Mouse (Mus musculus) CH12.LX (cell line): ENCODE results near the gene Cst6. TPM values are rescaled to one million over a fixed set of nuclear protein-coding genes. Genes with fewer than 3 reads are reported as not detected.

Experiments used
- DNase-seq: peaks from one replicate; pipeline ENCODE4 v3.0.0-alpha.2; 2013; ENCODE audit errors: extremely low read depth
- H3K27ac ChIP-seq: 2 replicates; pipeline ENCODE4 v1.5.1; 2012; ENCODE audit warnings: low read depth, mild to moderate bottlenecking, control low read depth, moderate library complexity; ENCODE audit not compliant: insufficient read depth
- H3K27me3 ChIP-seq: replicated peaks from 2 replicates; pipeline ENCODE3; 2012; ENCODE audit warnings: inconsistent platforms
- H3K36me3 ChIP-seq, 2 experiments: replicated peaks in 1 of 2; 2 replicates each; pipeline versions ENCODE3 to v1.6.1; 2012; ENCODE audit warnings: inconsistent platforms in 1 of 2, low read length in 1 of 2, mild to moderate bottlenecking in 1 of 2, mixed read lengths in 1 of 2, moderate library complexity in 1 of 2; ENCODE audit not compliant: control insufficient read depth in 1 of 2, insufficient read depth in 1 of 2
- H3K4me1 ChIP-seq, 2 experiments: 2 replicates each; pipeline ENCODE4 v1.6.1; 2012; ENCODE audit warnings: inconsistent platforms in 1 of 2, moderate library complexity in 1 of 2; ENCODE audit not compliant: insufficient read depth in 2 of 2, control insufficient read depth in 1 of 2
- H3K4me2 ChIP-seq: 2 replicates; pipeline ENCODE4 v1.6.1; 2012; ENCODE audit warnings: low read depth, mild to moderate bottlenecking, control low read depth; ENCODE audit not compliant: poor library complexity, insufficient read depth, severe bottlenecking
- H3K4me3 ChIP-seq, 3 experiments: fragments of 150-350 bp in 1 of 3; sonication (generic) in 1 of 3; replicated peaks in 1 of 3; 2 replicates each; pipeline versions ENCODE3 to v1.5.1; 2011 to 2012; ENCODE audit warnings: low read depth in 2 of 3, low read length in 2 of 3, mild to moderate bottlenecking in 2 of 3, moderate library complexity in 2 of 3, control low read depth in 1 of 3, improper control_type of control experiment in 1 of 3, inconsistent platforms in 1 of 3, mixed read lengths in 1 of 3; ENCODE audit not compliant: poor library complexity in 1 of 3
- H3K79me2 ChIP-seq: replicated peaks from 2 replicates; pipeline ENCODE4 v1.6.1; 2012; ENCODE audit warnings: mild to moderate bottlenecking, moderate library complexity; ENCODE audit not compliant: control insufficient read depth, poor library complexity, insufficient read depth, severe bottlenecking; ENCODE audit errors: extremely low read depth
- H3K9ac ChIP-seq: 2 replicates; pipeline ENCODE4 v1.6.1; 2012; ENCODE audit warnings: low read depth, mild to moderate bottlenecking, control low read depth, moderate library complexity; ENCODE audit not compliant: insufficient read depth
- H3K9me3 ChIP-seq: replicated peaks from 2 replicates; pipeline ENCODE3; 2012; ENCODE audit warnings: low read length, inconsistent platforms, mixed read lengths
- BHLHE40 ChIP-seq: IDR thresholded peaks from 2 replicates; pipeline ENCODE4 v1.6.1; 2011; ENCODE audit warnings: mild to moderate bottlenecking, low read depth, low read length, improper control_type of control experiment
- CHD1 ChIP-seq: IDR thresholded peaks from 2 replicates; pipeline ENCODE4 v1.6.1; 2012; ENCODE audit warnings: low read depth, low read length, improper control_type of control experiment, inconsistent platforms
- CHD2 ChIP-seq: IDR thresholded peaks from 2 replicates; pipeline ENCODE4 v1.6.1; 2011; ENCODE audit warnings: low read length, improper control_type of control experiment
- E2F4 ChIP-seq: IDR thresholded peaks from 2 replicates; pipeline ENCODE4 v1.6.1; 2011; ENCODE audit warnings: low read depth, low read length, improper control_type of control experiment; ENCODE audit not compliant: insufficient replicate concordance
- GABPA ChIP-seq: IDR thresholded peaks from 2 replicates; pipeline ENCODE4 v1.6.1; 2012; ENCODE audit warnings: low read depth, low read length, improper control_type of control experiment, inconsistent platforms; ENCODE audit not compliant: insufficient replicate concordance
- HCFC1 ChIP-seq: IDR thresholded peaks from 2 replicates; pipeline ENCODE4 v1.6.1; 2012; ENCODE audit warnings: low read depth, mild to moderate bottlenecking, inconsistent platforms, low read length, improper control_type of control experiment
- KAT2A ChIP-seq: IDR thresholded peaks from 2 replicates; pipeline ENCODE4 v1.6.1; 2012; ENCODE audit warnings: low read length, improper control_type of control experiment, inconsistent platforms; ENCODE audit not compliant: insufficient replicate concordance
- MAFK ChIP-seq: IDR thresholded peaks from 2 replicates; pipeline ENCODE4 v1.6.1; 2011; ENCODE audit warnings: low read length, improper control_type of control experiment; ENCODE audit not compliant: insufficient replicate concordance
- MAZ ChIP-seq: IDR thresholded peaks from 2 replicates; pipeline ENCODE4 v1.6.1; 2012; ENCODE audit warnings: low read depth, mild to moderate bottlenecking, inconsistent platforms, low read length, improper control_type of control experiment, moderate library complexity
- MXI1 ChIP-seq: IDR thresholded peaks from 2 replicates; pipeline ENCODE4 v1.6.1; 2011; ENCODE audit warnings: mild to moderate bottlenecking, low read depth, low read length, improper control_type of control experiment
- MYC ChIP-seq: IDR thresholded peaks from 2 replicates; pipeline ENCODE4 v1.6.1; 2011; ENCODE audit warnings: low read depth, mild to moderate bottlenecking, improper control_type of control experiment, low read length
- RCOR1 ChIP-seq: conservative IDR thresholded peaks from 2 replicates; pipeline ENCODE4 v1.6.1; 2012; ENCODE audit warnings: low read depth, mild to moderate bottlenecking, inconsistent platforms, low read length, improper control_type of control experiment
- SIN3A ChIP-seq: IDR thresholded peaks from 2 replicates; pipeline ENCODE4 v1.6.1; 2012; ENCODE audit warnings: low read length, improper control_type of control experiment, inconsistent platforms
- SMC3 ChIP-seq: IDR thresholded peaks from 2 replicates; pipeline ENCODE4 v1.6.1; 2011; ENCODE audit warnings: low read depth, low read length, improper control_type of control experiment
- TBP ChIP-seq: conservative IDR thresholded peaks from 2 replicates; pipeline ENCODE4 v1.6.1; 2011; ENCODE audit warnings: low read depth, low read length, improper control_type of control experiment
- UBTF ChIP-seq: IDR thresholded peaks from 2 replicates; pipeline ENCODE4 v1.6.1; 2012; ENCODE audit warnings: low read depth, mild to moderate bottlenecking, inconsistent platforms, low read length, improper control_type of control experiment, moderate library complexity
- dilution Hi-C: fragments of 300-500 bp; cut with MboI; formaldehyde crosslinking; loops from 2 replicates; pipeline ENCODE4 v1.14.3; 2020; ENCODE audit warnings: low sequenced_read_pairs; ENCODE audit not compliant: extremely low pct_unique_long_range_greater_than_20kb, extremely low pct_ligation_motif_present
- in situ Hi-C: fragments of 300-500 bp; cut with MboI; formaldehyde crosslinking; loops from 3 replicates; pipeline ENCODE4 v1.14.3; 2019; ENCODE audit warnings: low sequenced_read_pairs, low pct_ligation_motif_present, low pct_unique_long_range_greater_than_20kb, mixed read lengths
- polyA plus RNA-seq: library from polyadenylated mRNA; unstranded; fragments of >175 nt; gene quantifications from 2 replicates; pipeline ENCODE4 v1.2.1, GENCODE M21; 2012; ENCODE audit warnings: low read depth; ENCODE audit not compliant: insufficient read length
- total RNA-seq, 2 experiments: library from RNA; depleted of rRNA; stranded (reverse); fragments of 300-350 nt in 1 of 2; fragments of >200 nt in 1 of 2; gene quantifications; 2 replicates each; pipeline ENCODE4 v1.2.3; 2012 to 2014

Cst6 gene
- total and polyA plus RNA-seq, 3 experiments = 1.9 TPM; not detected in 2

DNA sequence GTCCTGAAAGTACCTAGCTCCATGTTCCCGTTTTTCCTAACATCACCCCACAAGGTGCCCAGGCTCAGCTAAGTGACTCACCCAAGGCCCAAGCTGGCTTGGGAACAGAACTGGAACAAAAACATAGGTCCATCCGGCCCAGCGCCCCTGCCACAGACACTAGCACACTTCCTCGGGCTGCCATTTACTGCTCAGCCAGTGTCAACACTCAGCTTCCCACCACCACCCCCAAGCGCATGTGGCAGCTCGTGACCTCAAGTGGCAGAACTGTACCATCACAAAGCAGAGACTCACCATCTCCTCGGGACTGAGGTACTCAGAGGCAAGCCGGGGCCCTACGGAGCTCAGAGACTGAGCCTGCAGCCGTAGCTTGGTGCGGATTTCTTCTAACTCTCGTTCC lies 34.0 kb upstream of the Cst6 start:
- Histone ChIP-seq H3K4me3 (no peak overlapping the region), H3K27me3 (no peaks in the 10 kb centered on the region), H3K36me3 (peaks cover 74 to 88% of the 10 kb centered on the region in 2 experiments), H3K4me2 (no peak overlapping the region), H3K27ac (no peak overlapping the region), H3K9me3 (no peaks in the 10 kb centered on the region), H3K9ac (no peak overlapping the region), H3K79me2 (peaks cover 27% of the 10 kb centered on the region), H3K4me1 (peaks cover 2 to 21% of the 10 kb centered on the region in 2 experiments; a peak in 2 of 4 replicates)
- dilution Hi-C loops = no loop called here
- TF ChIP-seq CHD2 (no peak), GABPA (no peak), BHLHE40 (no peak), SMC3 (no peak), HCFC1 (no peak), SIN3A (no peak), UBTF (no peak), MXI1 (no peak)
- no peak for DNase-seq
- in situ Hi-C loops = no loop called here

DNA sequence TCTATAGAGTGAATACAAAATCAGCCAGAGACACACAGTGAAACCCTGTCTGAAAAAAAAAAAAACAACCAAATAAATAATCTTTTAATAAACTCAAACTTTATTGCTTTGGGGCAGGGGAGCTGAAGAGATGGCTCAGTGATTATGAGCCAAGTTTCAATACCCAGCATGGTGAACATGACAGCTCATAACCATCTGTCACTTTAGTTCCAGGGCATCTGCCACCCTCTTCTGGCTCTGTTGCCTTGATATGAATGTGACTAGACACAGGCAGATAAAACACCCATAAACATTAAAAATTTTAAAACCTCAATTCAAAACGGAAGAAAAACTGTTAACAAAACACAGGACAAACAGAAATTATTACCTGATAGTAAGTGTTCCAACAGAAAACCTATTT lies 28.1 kb upstream of the Cst6 start:
- Histone ChIP-seq H3K27me3 (no peaks in the 10 kb centered on the region), H3K4me2 (no peak overlapping the region), H3K9ac (no peak overlapping the region), H3K4me1 (peaks cover 0 to 14% of the 10 kb centered on the region in 2 experiments; a peak in 2 of 4 replicates), H3K4me3 (no peak overlapping the region), H3K27ac (no peak overlapping the region), H3K79me2 (no peaks in the 10 kb centered on the region), H3K9me3 (no peaks in the 10 kb centered on the region), H3K36me3 (peaks cover 62 to 86% of the 10 kb centered on the region in 2 experiments)
- DNase-seq = no peak
- dilution Hi-C loops (no loop called here), in situ Hi-C loops (no loop called here)
- no peak for TF ChIP-seq MAFK
- TF ChIP-seq GABPA = no peak
- no peak for TF ChIP-seq CHD1
- no peak for TF ChIP-seq KAT2A
- no peak for TF ChIP-seq MAZ
- TF ChIP-seq E2F4 = no peak
- TF ChIP-seq BHLHE40 = no peak
- no peak for TF ChIP-seq TBP
- TF ChIP-seq RCOR1 = no peak
- no peak for TF ChIP-seq MYC
